Mouse (Mus musculus) cerebellum, adult 11 months (tissue): ENCODE data around the gene Bud23.
A peak's percentile ranks its signal among the peaks of the same experiment; 100 is the strongest.

Experiments
- DNase-seq: peaks from one replicate; pipeline ENCODE4 v3.0.0; 2022

The Bud23 gene

GRCm38 (mm10) chr5:135016224-135016759, 48.5 kb downstream of the Bud23 start:
- DNase-seq: no peak

GRCm38 (mm10) chr5:135015497-135015896, 49.3 kb downstream of the Bud23 start:
- peak; percentile 84 for DNase-seq

GRCm38 (mm10) chr5:135012671-135013441, 51.9 kb downstream of the Bud23 start:
- peak; percentile 77 for DNase-seq

- DNase-seq: no peak
Observed at GRCm38 (mm10) chr5:135011809-135012613, 52.7 kb downstream of the Bud23 start.

GRCm38 (mm10) chr5:135010841-135011743, 53.7 kb downstream of the Bud23 start:
- no peak for DNase-seq

GRCm38 (mm10) chr5:135010320-135010709, 54.4 kb downstream of the Bud23 start:
- DNase-seq: no peak

GRCm38 (mm10) chr5:135009590-135010319, 55.0 kb downstream of the Bud23 start:
- peak; percentile 85 for DNase-seq

- peak; percentile 99 for DNase-seq
Observed at GRCm38 (mm10) chr5:135008671-135009589, 55.8 kb downstream of the Bud23 start, which contains the start of gene Abhd11. Gene Abhd11, plus strand, starts transcription at chr5:135009152.

- peak; percentile 60 for DNase-seq
Observed at GRCm38 (mm10) chr5:135007802-135008571, 56.8 kb downstream of the Bud23 start.
